10 mouse cellular contexts compared by ENCODE assay signal in genomic region chr1:66847506-66847905, GRCm38 (mm10). TPM values are rescaled to one million over a fixed set of nuclear protein-coding genes. Genes with fewer than 3 reads are reported as not detected.
DNase-seq lines count a peak whose midpoint lies in the region; ATAC-seq lines count a peak whose summit lies in the region.
"Had no signal": no experiment of that assay in that cellular context is flagged by ENCODE, and none has a peak within 500 bp of the region (broad histone marks: within the 10 kb centered on the region; RNA-seq: fewer than 3 reads in every experiment).

No protein-coding gene starts in this region.

- peaks cover 27% of the 10 kb centered on the region for H3K36me3 ChIP-seq in intestine, embryonic 15.5 days
- peaks cover 31% of the 10 kb centered on the region for H3K36me3 ChIP-seq in intestine, embryonic 16.5 days (ENCODE audit: control insufficient read depth, insufficient read depth, low read length)

- H3K4me2 ChIP-seq in intestine, embryonic 15.5 days (replicated peaks), result no peak overlapping the region
- H3K4me2 ChIP-seq in intestine, embryonic 16.5 days (ENCODE audit: low read depth, low read length), result no peak overlapping the region

- no peak overlapping the region for H3K27ac ChIP-seq in intestine, embryonic 15.5 days
- no peak overlapping the region for H3K27ac ChIP-seq in intestine, embryonic 16.5 days (ENCODE audit: low read length)

- H3K9ac ChIP-seq in intestine, embryonic 15.5 days, result no peak overlapping the region
- H3K9ac ChIP-seq in intestine, embryonic 16.5 days (ENCODE audit: low read depth, low read length), result no peak overlapping the region

- WGBS in intestine, embryonic 15.5 days, result 96% methylated on average over 4 of the region's 4 CpGs
- WGBS in intestine, embryonic 16.5 days, result 94% methylated on average over 4 of the region's 4 CpGs

- no peaks in the 10 kb centered on the region for H3K4me1 ChIP-seq in intestine, embryonic 15.5 days (replicated peaks)
- H3K4me1 ChIP-seq in intestine, embryonic 16.5 days (ENCODE audit: control insufficient read depth, insufficient read depth, low read length), result no peaks in the 10 kb centered on the region

- H3K9me3 ChIP-seq in intestine, embryonic 15.5 days, result no peaks in the 10 kb centered on the region
- peaks cover 5% of the 10 kb centered on the region for H3K9me3 ChIP-seq in intestine, embryonic 16.5 days (ENCODE audit: control insufficient read depth, low read length)

- intact Hi-C loops in left cerebral cortex, postnatal 36 days (cut with DNase I), result no loop called here

- no peak overlapping the region for H3K4me3 ChIP-seq in intestine, embryonic 15.5 days (replicated peaks)
- H3K4me3 ChIP-seq in intestine, embryonic 16.5 days (ENCODE audit: low read length), result no peak overlapping the region

- no peaks in the 10 kb centered on the region for H3K27me3 ChIP-seq in intestine, embryonic 15.5 days (replicated peaks)
- H3K27me3 ChIP-seq in intestine, embryonic 16.5 days (replicated peaks; ENCODE audit: control insufficient read depth, insufficient read depth, low read length), result no peaks in the 10 kb centered on the region

- DNase-seq in 416B (ENCODE audit: low read depth), result peak; percentile 25
- DNase-seq in CD8-positive naive resting alpha-beta T cell, adult 2 months (ENCODE audit: low read depth in 2 of 2, low spot score in 2 of 2), result peak; percentile 20 to 28
- DNase-seq in lung, postnatal 14 days, result peak; percentile 29
- no peak for DNase-seq in urinary bladder, adult 2 months (ENCODE audit: low spot score)
- DNase-seq in left cerebral cortex, postnatal 36 days (ENCODE audit: low spot score in 2 of 2), result no peak
- DNase-seq: cerebellum, adult 9-11 months had no signal

- 0 out of 2 replicates have a peak, but pooled peaks have one; percentile 47 for ATAC-seq in intestine, embryonic 15.5 days
- no peak for ATAC-seq in intestine, embryonic 16.5 days
- no peak for ATAC-seq in megakaryocyte-erythroid progenitor cell, adult 5-6 weeks (replicated peaks; ENCODE audit: low FRiP score, low TSS enrichment, poor library complexity, severe bottlenecking)
- ATAC-seq: forebrain, embryonic 14.5 days had no signal

RNA-seq across cellular contexts. Expression of gene Acadl, which starts 15.6 kb away (rescaled TPM):
- 227 and 229 TPM in 2 replicates for polyA plus RNA-seq in intestine, embryonic 15.5 days (2015; fragmentation: Nextera tagmentation; extraction: Ambion mirVana)
- polyA plus RNA-seq in intestine, embryonic 16.5 days (2015; fragmentation: Nextera tagmentation; extraction: Ambion mirVana), result 309 and 355 TPM in 2 replicates
- 102 and 112 TPM in 2 replicates for polyA plus RNA-seq in urinary bladder, adult 2 months (2012; rRNA removed)
- total RNA-seq in left cerebral cortex, postnatal 36 days (2021), result 10 to 100 TPM; 30.0 to 33.0 TPM
- total RNA-seq in megakaryocyte-erythroid progenitor cell, adult 5-6 weeks (2014; fragmentation: Nextera tagmentation), result 85.6 and 91.2 TPM in 2 replicates
- total RNA-seq in megakaryocyte-erythroid progenitor cell, adult 5-6 weeks (2017), result 84.5 and 85.8 TPM in 2 replicates

RNA-seq across cellular contexts. Expression of gene Kansl1l, which starts 30.1 kb away (rescaled TPM):
- polyA plus RNA-seq in intestine, embryonic 15.5 days (2015; fragmentation: Nextera tagmentation; extraction: Ambion mirVana), result 12.0 and 12.1 TPM in 2 replicates
- polyA plus RNA-seq in intestine, embryonic 16.5 days (2015; fragmentation: Nextera tagmentation; extraction: Ambion mirVana), result 8.8 and 9.7 TPM in 2 replicates
- 15.5 and 17.4 TPM in 2 replicates for polyA plus RNA-seq in urinary bladder, adult 2 months (2012; rRNA removed)
- 10 to 100 TPM; 11.8 to 16.1 TPM for total RNA-seq in left cerebral cortex, postnatal 36 days (2021)
- total RNA-seq in megakaryocyte-erythroid progenitor cell, adult 5-6 weeks (2014; fragmentation: Nextera tagmentation), result 28.2 and 36.1 TPM in 2 replicates
- total RNA-seq in megakaryocyte-erythroid progenitor cell, adult 5-6 weeks (2017), result 24.7 and 53.3 TPM in 2 replicates

Comparison
In these comparisons a context has a peak if more than half of its experiments do, and no peak if none do; other contexts are left out.
1. DNase-seq: peak in 416B (single experiment), CD8-positive naive resting alpha-beta T cell, adult 2 months (2 of 2) and lung, postnatal 14 days (single experiment); none in urinary bladder, adult 2 months (single experiment) and left cerebral cortex, postnatal 36 days (0 of 2).